Mouse (Mus musculus) stomach, embryonic 14.5 days (tissue): ENCODE results near the gene Ntn3. TPM values are rescaled to one million over a fixed set of nuclear protein-coding genes. Genes with fewer than 3 reads are reported as not detected.

ENCODE experiments used
- ATAC-seq: fragments of 200-750 bp; cut with Nextera tagmentation; 2 replicates; pipeline ENCODE4 v1.8.0; 2017; ENCODE audit warnings: low read depth, moderate TSS enrichment; ENCODE audit not compliant: insufficient number of reproducible peaks, insufficient read depth, low FRiP score
- H3K27ac ChIP-seq: fragments of 300-500 bp; sonication (generic); 2 replicates; pipeline ENCODE4 v1.5.1; 2014; ENCODE audit warnings: mild to moderate bottlenecking, low read length, moderate library complexity, mixed read lengths
- H3K27me3 ChIP-seq: fragments of 300-500 bp; sonication (generic); 2 replicates; pipeline ENCODE4 v1.6.1; 2014; ENCODE audit warnings: low read length, control low read depth, mixed read lengths; ENCODE audit not compliant: control insufficient read depth, insufficient read depth
- H3K36me3 ChIP-seq: fragments of 300-500 bp; sonication (generic); 2 replicates; pipeline ENCODE4 v1.6.1; 2014; ENCODE audit warnings: mild to moderate bottlenecking, control low read depth, low read length, moderate library complexity, mixed read lengths; ENCODE audit not compliant: control insufficient read depth, insufficient read depth
- H3K4me1 ChIP-seq: fragments of 300-500 bp; sonication (generic); 2 replicates; pipeline ENCODE4 v1.6.1; 2014; ENCODE audit warnings: low read length, control low read depth, mixed read lengths; ENCODE audit not compliant: control insufficient read depth, insufficient read depth
- H3K4me2 ChIP-seq: fragments of 300-500 bp; sonication (generic); replicated peaks from 2 replicates; pipeline ENCODE4 v1.6.1; 2014; ENCODE audit warnings: low read depth, low read length, control low read depth
- H3K4me3 ChIP-seq: fragments of 300-500 bp; sonication (generic); 2 replicates; pipeline ENCODE4 v1.5.1; 2014; ENCODE audit warnings: low read depth, low read length, control low read depth
- H3K9ac ChIP-seq: fragments of 300-500 bp; sonication (generic); replicated peaks from 2 replicates; pipeline ENCODE4 v1.6.1; 2014; ENCODE audit warnings: low read depth, mild to moderate bottlenecking, control low read depth, low read length, moderate library complexity, mixed read lengths
- H3K9me3 ChIP-seq: fragments of 300-500 bp; sonication (generic); 2 replicates; pipeline ENCODE4 v1.6.1; 2016; ENCODE audit warnings: low read depth, low read length, control low read depth; ENCODE audit not compliant: control insufficient read depth
- WGBS: fragments of 180-500 bp; shearing (Covaris S2); extraction: QIAGEN DNeasy Blood & Tissue Kit; methylation state at CpG from one replicate; pipeline ENCODE4 v1.1.7; 2014; 5-methylcytosine and 5-hydroxymethylcytosine counted together
- polyA plus RNA-seq: library from polyadenylated mRNA; unstranded; fragments of >200 nt; fragmentation: Nextera tagmentation; extraction: Ambion mirVana; gene quantifications from 2 replicates; pipeline ENCODE4 v1.2.1, GENCODE M21; 2014

The Ntn3 gene
- polyA plus RNA-seq, 1 experiment from 2014 or later: 10.4 TPM

DNA sequence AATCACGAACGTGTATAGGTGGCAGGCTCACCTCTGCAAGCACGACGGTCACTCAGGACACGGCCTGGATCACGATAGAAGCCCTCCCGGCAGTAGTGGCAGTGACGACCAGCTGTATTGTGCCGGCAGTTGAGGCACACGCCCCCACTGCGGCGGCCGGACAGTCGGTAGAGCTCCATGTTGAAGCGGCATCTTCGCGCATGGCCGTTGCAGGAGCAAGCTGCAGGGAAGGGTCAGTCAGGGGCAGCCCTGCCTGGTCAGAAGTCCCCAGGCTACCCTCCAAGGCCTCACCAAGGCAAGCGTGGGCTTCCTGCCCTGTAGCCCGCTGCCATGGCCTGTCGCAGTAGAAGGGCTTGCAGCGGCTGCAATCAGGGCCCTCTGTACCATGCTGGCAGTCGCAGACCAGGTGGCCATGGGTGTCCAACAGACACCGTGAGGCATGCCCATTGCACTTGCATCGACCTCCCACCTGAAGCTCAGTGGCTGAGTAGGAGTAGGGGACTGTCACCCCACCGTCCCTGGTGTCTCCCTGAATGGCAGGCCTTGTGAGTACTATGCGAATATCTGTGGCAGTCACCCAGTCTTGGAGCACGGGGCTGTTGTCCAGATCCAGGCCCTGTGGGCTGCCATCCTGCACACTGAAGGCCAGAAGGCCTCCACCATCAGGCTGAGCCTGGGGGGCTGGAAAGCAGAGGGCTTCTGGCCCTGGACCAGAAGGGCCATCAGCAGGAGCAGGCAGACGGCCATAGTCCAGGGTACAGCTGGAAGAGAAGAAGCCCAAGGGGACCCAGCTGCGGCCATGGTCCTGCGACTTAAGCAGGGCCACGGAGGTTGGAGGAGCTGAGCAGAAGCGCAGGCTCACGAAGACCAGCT lies 1.3 kb downstream of the Ntn3 start:
- Histone ChIP-seq H3K9ac (peak overlapping the region; percentile 73), H3K4me2 (peak overlapping the region; percentile 89), H3K9me3 (no peaks in the 10 kb centered on the region), H3K36me3 (no peaks in the 10 kb centered on the region), H3K27me3 (no peaks in the 10 kb centered on the region), H3K27ac (peak overlapping the region; percentile 94; the same call in 1 of the 2 replicates), H3K4me1 (peaks cover 69% of the 10 kb centered on the region), H3K4me3 (peak overlapping the region; percentile 59)
- no peak for ATAC-seq
- 53% methylated on average over 34 of the region's 34 CpGs for WGBS

DNA sequence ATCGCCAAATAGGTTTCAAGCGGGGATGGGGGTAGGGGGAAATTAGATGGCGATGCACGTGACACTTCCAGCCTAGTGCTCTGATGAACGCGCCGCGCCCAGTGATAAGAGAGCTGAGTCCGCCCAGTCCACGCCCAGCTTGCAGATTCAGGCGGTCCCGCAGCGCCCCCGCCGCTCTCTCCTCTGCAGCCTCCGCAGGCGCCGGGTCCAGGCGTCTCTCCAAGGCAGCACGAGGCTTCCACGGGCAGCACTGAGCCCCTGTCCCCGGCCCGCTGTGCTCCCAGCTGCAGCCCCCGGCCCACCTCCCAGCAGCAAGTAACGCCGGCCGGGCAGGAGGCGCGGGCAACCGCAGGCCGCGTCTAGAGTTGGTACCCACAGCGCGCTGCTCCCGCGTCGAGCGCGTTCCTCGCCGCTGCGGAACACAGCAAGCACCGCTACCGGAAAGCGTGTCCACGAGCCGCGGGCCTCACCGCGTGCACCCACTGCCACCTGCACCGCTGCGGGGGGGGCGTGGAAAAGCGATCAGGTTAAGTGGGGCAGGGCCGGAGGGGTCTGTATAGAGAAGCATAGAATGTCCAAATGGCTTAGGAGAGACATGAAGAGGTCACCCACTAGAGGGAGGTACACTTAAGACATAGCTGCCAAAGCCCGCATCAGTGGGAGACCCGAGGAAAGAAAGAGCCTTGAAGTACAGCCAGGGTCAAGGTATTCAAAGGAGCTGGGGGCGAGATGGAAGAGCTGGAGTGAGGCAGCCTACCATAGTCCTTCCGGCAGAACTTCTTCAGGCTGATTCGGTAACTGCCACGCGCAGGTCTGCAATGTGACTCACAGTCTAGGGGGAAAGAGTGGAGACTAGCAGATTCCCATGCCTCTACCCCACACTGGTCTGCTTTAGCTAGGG lies 2.6 kb downstream of the Ntn3 start:
- Histone ChIP-seq H3K27me3 (no peaks in the 10 kb centered on the region), H3K27ac (peak overlapping the region; percentile 61; the same call in 1 of the 2 replicates), H3K9ac (peak overlapping the region; percentile 48), H3K4me1 (peaks cover 68% of the 10 kb centered on the region), H3K36me3 (no peaks in the 10 kb centered on the region), H3K4me2 (peak overlapping the region; percentile 89), H3K4me3 (peak overlapping the region; percentile 59), H3K9me3 (no peaks in the 10 kb centered on the region)
- 5% methylated on average over 61 of the region's 62 CpGs for WGBS
- ATAC-seq: no peak

DNA sequence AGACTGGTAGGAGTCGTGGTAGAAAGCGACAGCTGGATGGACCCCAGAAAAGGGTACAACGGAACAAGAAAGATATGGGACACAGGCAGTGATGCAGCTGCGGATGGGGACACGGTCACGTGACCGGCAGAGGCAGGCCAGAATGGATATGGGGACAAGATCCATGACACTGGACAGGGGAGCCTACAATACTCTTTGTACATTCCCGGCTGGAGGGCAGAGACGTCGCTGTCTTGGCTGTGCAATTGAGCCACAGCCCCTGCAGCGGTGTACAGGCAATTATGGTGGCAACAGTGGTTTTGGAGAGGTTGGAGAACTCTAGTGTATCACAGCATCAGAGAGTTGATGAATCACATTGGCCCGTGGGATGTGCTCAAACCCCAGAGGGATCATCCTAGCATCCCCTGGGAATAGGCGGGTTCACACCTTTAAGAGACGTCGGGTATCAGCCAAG lies 3.4 kb downstream of the Ntn3 start:
- peak; percentile 14 for ATAC-seq
- whole genome bisulfite sequencing: 8% methylated on average over 15 of the region's 15 CpGs
- Histone ChIP-seq H3K4me2 (peak overlapping the region; percentile 89), H3K9ac (peak overlapping the region; percentile 64; the same call in 1 of the 2 replicates), H3K27me3 (no peaks in the 10 kb centered on the region), H3K9me3 (no peaks in the 10 kb centered on the region), H3K27ac (peak overlapping the region; percentile 35; the same call in 1 of the 2 replicates), H3K36me3 (no peaks in the 10 kb centered on the region), H3K4me3 (peak overlapping the region; percentile 59), H3K4me1 (peaks cover 60% of the 10 kb centered on the region)

DNA sequence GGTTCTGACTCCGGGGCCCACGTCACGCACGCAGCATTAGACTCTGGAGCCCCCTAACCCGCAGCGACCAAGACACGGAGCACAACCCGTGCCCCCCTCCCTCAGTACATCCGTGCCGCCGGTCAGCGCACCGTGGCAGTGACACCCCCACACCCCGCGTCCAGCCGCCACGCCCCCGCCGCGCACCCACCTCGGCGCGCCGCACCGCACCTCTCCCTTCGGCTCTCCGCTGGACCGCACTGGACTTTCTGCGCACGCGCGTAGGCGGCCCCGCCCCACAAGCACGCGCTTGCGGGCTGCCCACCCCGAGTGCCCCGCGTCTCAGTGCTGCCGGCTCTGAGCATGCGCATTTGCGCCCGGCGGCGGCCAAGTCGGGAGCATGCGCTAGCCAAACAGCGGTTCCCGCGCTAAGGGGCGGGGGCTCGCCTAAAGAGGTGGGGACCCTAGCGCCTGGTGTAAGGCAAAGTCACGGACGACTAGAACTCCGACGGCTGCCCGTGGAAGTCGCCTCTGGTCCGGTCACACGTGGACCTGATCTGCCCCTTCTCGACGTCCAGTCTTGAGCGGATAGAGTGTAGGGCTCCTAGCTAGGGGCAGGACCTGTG lies 3.9 kb downstream of the Ntn3 start, which contains the start of gene Tbc1d24:
Tbc1d24 (minus strand) TSS at position 279 of the 605 bp plus-strand sequence.
- Histone ChIP-seq H3K27me3 (no peaks in the 10 kb centered on the region), H3K4me3 (peak within 1 kb of the TSS; percentile 59), H3K9ac (peak within 1 kb of the TSS; percentile 64), H3K4me2 (peak within 1 kb of the TSS; percentile 89), H3K36me3 (no peaks in the 10 kb centered on the region), H3K4me1 (peaks cover 55% of the 10 kb centered on the region), H3K9me3 (no peaks in the 10 kb centered on the region), H3K27ac (peak within 1 kb of the TSS; percentile 35; the same call in 1 of the 2 replicates)
- peak; percentile 67 for ATAC-seq
- WGBS: 1% methylated on average over 65 of the region's 65 CpGs

DNA sequence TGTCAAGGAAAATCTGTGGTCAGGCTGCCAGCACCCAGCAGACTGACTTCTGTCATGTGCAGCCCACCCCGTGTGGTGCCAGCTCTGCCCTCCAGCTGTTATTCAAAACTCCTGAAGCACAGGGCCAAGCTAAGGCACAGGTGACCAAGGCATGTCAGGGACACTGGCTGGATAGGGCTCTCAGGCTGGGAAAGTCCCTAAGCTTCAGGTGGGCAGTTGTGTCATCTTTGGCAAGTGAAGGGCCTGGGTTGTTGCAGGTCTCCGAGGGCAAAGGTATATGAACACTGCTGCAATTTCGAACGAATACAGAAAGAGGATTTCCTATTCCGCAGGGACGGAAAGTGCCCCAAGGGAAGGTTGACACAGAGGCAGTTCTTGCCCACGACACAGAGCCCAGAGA lies 4.5 kb downstream of the Ntn3 start:
- Histone ChIP-seq H3K4me2 (peak overlapping the region; percentile 89), H3K27me3 (no peaks in the 10 kb centered on the region), H3K9me3 (no peaks in the 10 kb centered on the region), H3K4me3 (peak overlapping the region; percentile 59), H3K27ac (no peak overlapping the region; the same call in 1 of the 2 replicates), H3K9ac (peak overlapping the region; percentile 64), H3K4me1 (peaks cover 50% of the 10 kb centered on the region), H3K36me3 (no peaks in the 10 kb centered on the region)
- no peak for ATAC-seq
- WGBS: 6% methylated on average over 7 of the region's 7 CpGs

DNA sequence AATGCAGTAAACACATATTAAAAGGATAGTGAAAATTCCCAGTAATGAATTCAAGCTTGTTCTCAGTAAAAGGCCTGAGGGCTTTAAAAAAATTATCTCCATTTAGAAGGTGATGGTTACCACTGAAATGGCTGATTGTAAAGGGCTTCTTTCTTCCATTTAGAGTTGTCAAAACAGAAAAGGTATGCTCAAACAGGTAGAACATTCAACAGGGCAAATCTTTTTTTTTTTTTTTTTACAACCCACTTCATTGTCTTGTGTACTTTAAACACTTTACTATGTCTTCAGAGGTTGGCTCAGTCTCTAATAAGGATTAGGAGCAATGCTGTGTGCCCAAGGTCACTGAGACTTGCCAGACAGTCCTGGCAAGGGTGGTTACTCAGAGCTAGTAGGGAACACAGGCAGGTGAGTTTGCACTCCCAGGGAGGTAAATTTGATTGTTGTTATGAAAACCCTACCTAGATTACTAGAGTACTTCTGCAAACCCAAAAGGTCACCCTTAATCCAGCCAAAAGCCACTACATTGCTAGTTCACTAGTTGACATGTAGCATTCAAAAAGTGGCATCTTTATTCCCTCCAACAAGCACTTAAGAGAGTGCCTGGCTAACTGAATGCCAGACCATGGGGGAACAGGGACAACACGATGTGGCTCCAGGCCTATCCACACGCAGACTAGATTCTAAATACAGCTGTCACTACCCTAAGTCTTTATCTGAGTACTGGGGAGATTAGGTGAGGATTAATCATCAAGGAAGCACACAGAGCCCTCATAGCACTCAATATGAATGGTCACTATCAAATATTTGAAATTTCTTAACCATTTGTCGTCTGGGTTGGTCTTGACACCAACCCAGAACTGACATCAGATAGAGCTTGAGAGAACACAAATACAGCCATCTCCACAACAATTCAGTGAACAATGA lies 5.5 kb downstream of the Ntn3 start:
- Histone ChIP-seq H3K27me3 (no peaks in the 10 kb centered on the region), H3K9ac (no peak overlapping the region), H3K4me2 (peak overlapping the region; percentile 89), H3K36me3 (no peaks in the 10 kb centered on the region), H3K9me3 (no peaks in the 10 kb centered on the region), H3K4me1 (peaks cover 42% of the 10 kb centered on the region), H3K27ac (no peak overlapping the region), H3K4me3 (peak overlapping the region; percentile 59)
- ATAC-seq: no peak
- WGBS: 58% methylated on average over 3 of the region's 3 CpGs

DNA sequence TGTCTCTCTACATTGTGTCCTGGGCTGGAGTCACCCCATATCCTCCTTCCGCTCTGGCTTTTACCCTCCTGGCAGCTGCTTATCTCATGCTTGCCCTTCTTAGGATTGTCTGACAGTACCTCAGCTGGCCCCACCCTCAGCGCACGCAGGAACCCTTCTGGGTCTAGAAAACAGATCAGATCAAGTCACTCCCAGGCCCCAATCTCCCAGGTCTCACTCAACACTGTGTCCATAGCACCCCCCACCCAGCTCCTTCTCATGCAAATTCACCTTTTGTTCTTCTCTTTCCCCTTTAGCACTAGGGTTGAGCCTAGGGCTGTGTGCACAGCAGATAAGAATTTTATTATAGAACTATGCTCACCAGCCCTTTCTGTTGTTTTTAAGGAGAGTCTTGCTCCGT lies 6.3 kb downstream of the Ntn3 start:
- Histone ChIP-seq H3K4me3 (no peak overlapping the region), H3K4me1 (peaks cover 34% of the 10 kb centered on the region), H3K4me2 (no peak overlapping the region), H3K27me3 (no peaks in the 10 kb centered on the region), H3K9me3 (no peaks in the 10 kb centered on the region), H3K36me3 (no peaks in the 10 kb centered on the region), H3K9ac (no peak overlapping the region), H3K27ac (no peak overlapping the region)
- ATAC-seq: no peak; the same call in 1 of the 2 replicates
- 52% methylated on average over 4 of the region's 4 CpGs for WGBS
